Mouse (Mus musculus) kidney, embryonic 16.5 days (tissue): ENCODE data around the gene Gm2696. TPM values are rescaled to one million over a fixed set of nuclear protein-coding genes. Genes with fewer than 3 reads are reported as not detected.

ENCODE experiments used
- ATAC-seq: fragments of 200-750 bp; cut with Nextera tagmentation; 2 replicates; pipeline ENCODE4 v1.8.0; 2017; ENCODE audit warnings: moderate TSS enrichment; ENCODE audit not compliant: low FRiP score, low TSS enrichment
- H3K27ac ChIP-seq: fragments of 300-500 bp; sonication (generic); 2 replicates; pipeline ENCODE4 v1.5.1; 2014; ENCODE audit warnings: low read length
- H3K27me3 ChIP-seq: fragments of 300-500 bp; sonication (generic); 2 replicates; pipeline ENCODE4 v1.6.1; 2014; ENCODE audit warnings: low read length, control low read depth, mixed read lengths; ENCODE audit not compliant: insufficient read depth
- H3K36me3 ChIP-seq: fragments of 300-500 bp; sonication (generic); 2 replicates; pipeline ENCODE4 v1.6.1; 2014; ENCODE audit warnings: low read length, control low read depth, mixed read lengths; ENCODE audit not compliant: insufficient read depth
- H3K4me1 ChIP-seq: fragments of 300-500 bp; sonication (generic); 2 replicates; pipeline ENCODE4 v1.6.1; 2014; ENCODE audit warnings: low read length, control low read depth, mixed read lengths; ENCODE audit not compliant: insufficient read depth
- H3K4me2 ChIP-seq: fragments of 300-500 bp; sonication (generic); replicated peaks from 2 replicates; pipeline ENCODE4 v1.6.1; 2014; ENCODE audit warnings: low read depth, low read length
- H3K4me3 ChIP-seq: fragments of 300-500 bp; sonication (generic); 2 replicates; pipeline ENCODE4 v1.5.1; 2014; ENCODE audit warnings: mild to moderate bottlenecking, low read length
- H3K9ac ChIP-seq: fragments of 300-500 bp; sonication (generic); replicated peaks from 2 replicates; pipeline ENCODE4 v1.6.1; 2014; ENCODE audit warnings: low read length
- H3K9me3 ChIP-seq: fragments of 300-500 bp; sonication (generic); 2 replicates; pipeline ENCODE4 v1.6.1; 2016; ENCODE audit warnings: low read length, control low read depth
- WGBS: fragments of 180-500 bp; shearing (Covaris S2); extraction: QIAGEN DNeasy Blood & Tissue Kit; methylation state at CpG from one replicate; pipeline ENCODE4 v1.1.7; 2014; 5-methylcytosine and 5-hydroxymethylcytosine counted together
- polyA plus RNA-seq: library from polyadenylated mRNA; unstranded; fragments of >200 nt; fragmentation: Nextera tagmentation; extraction: Ambion mirVana; gene quantifications from 2 replicates; pipeline ENCODE4 v1.2.1, GENCODE M21; 2015

Gm2696 gene
- polyA plus RNA-seq, 1 experiment from 2014 or later, result not detected

DNA sequence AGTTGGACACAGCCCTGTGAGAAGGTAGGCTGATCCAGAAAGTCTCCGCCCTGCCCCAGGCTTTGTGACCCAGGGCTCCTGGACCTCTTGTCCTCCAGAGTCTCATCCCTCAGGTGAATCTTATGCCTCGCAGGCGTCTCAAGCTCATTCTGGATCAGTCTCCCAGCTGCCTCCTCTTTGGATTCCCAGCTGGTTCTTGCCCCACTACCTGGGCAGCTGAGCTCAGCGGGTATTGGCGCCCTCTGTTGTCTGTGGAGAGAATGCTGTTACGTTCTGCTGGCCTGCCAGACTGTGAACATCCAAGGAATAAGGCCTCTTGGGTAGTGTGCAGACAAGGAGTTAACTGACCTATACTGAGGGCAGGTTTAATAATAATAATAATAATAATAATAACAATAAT lies 64.5 kb downstream of the Gm2696 start:
- 70% methylated on average over 6 of the region's 6 CpGs for WGBS

DNA sequence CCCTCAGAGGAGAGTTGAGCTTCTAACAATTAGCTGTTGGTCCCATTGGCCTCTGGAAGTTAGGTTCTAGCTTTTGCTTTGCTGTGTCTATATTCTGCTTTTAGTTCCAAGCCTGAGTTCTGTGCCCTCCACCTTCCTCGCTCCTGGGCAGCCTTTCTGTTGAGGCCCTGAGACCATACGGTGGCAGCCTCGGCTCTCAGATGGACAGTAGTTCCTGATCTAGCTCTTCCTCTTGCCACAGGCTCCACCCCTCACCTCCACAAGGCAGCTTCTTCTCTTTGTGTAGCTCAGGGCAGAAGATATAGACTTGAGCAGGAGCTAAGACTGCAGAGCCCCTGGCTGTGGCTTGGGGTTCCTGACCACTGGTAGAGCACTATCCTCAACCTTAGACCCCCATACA lies 65.8 kb downstream of the Gm2696 start:
- 68% methylated on average over 3 of the region's 3 CpGs for WGBS
- H3K9me3 ChIP-seq, result no peaks in the 10 kb centered on the region

More for the DNA sequence above, 64.5 kb downstream of the Gm2696 start:
- ATAC-seq, result no peak
- H3K27me3 ChIP-seq, result no peaks in the 10 kb centered on the region
- H3K36me3 ChIP-seq, result no peaks in the 10 kb centered on the region
- H3K4me3 ChIP-seq, result no peak overlapping the region
- no peak overlapping the region for H3K27ac ChIP-seq
- H3K9me3 ChIP-seq, result no peaks in the 10 kb centered on the region
- H3K4me1 ChIP-seq, result no peaks in the 10 kb centered on the region
- no peak overlapping the region for H3K4me2 ChIP-seq
- H3K9ac ChIP-seq, result no peak overlapping the region

DNA sequence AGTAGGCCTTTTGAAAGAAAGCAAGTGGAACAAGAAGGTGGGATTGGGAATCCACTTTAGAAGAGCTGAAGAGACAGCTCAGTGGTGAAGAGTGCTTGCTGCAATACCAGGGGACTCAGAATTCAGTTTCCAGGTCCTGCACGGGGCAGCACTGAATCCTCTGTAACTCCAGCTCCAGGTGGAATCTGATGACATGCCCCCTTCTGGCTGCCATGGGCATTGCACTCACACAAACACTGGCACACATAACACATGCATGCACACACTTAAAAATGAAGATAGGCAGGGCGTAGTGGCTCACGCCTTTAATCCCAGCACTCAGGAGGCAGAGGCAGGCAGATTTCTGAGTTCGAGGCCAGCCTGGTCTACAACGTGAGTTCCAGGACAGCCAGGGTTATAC lies 68.1 kb downstream of the Gm2696 start:
- Histone ChIP-seq H3K27me3 (no peaks in the 10 kb centered on the region), H3K4me1 (no peaks in the 10 kb centered on the region), H3K36me3 (no peaks in the 10 kb centered on the region), H3K4me2 (no peak overlapping the region), H3K9ac (no peak overlapping the region), H3K27ac (no peak overlapping the region), H3K9me3 (no peaks in the 10 kb centered on the region), H3K4me3 (no peak overlapping the region)
- WGBS, result 84% methylated on average over 5 of the region's 5 CpGs
- ATAC-seq, result no peak

More for the DNA sequence above, 65.8 kb downstream of the Gm2696 start:
- H3K9ac ChIP-seq, result no peak overlapping the region
- no peak overlapping the region for H3K4me3 ChIP-seq
- ATAC-seq, result no peak
- H3K36me3 ChIP-seq, result no peaks in the 10 kb centered on the region
- no peak overlapping the region for H3K27ac ChIP-seq
- no peaks in the 10 kb centered on the region for H3K4me1 ChIP-seq
- H3K27me3 ChIP-seq, result no peaks in the 10 kb centered on the region
- H3K4me2 ChIP-seq, result no peak overlapping the region

Other genes starting within 250 kb of the Gm2696 start
- gene Pttg1ip, start 233.0 kb upstream of the Gm2696 start, polyA plus RNA-seq, result 194 and 206 TPM in 2 replicates
- 365 and 369 TPM in 2 replicates for gene Sumo3, start 208.6 kb upstream of the Gm2696 start, polyA plus RNA-seq
- 2.2 TPM in 1 of 2 replicates, not detected in the other for gene Gm49325, start 208.5 kb upstream of the Gm2696 start, polyA plus RNA-seq
- gene Ube2g2, start 192.4 kb upstream of the Gm2696 start, polyA plus RNA-seq, result 78.8 and 90.2 TPM in 2 replicates
- 0.26 and 0.71 TPM in 2 replicates for gene Tspear, start 128.1 kb upstream of the Gm2696 start, polyA plus RNA-seq
- not detected in 2 replicates for gene Gm19402, start 123.9 kb upstream of the Gm2696 start, polyA plus RNA-seq
- not detected in 2 replicates for gene Gm9508, start 117.4 kb upstream of the Gm2696 start, polyA plus RNA-seq
- not detected in 2 replicates for gene Gm10272, start 108.1 kb upstream of the Gm2696 start, polyA plus RNA-seq
- not detected in 2 replicates for gene Gm10024, start 103.2 kb upstream of the Gm2696 start, polyA plus RNA-seq
- gene Gm10142, start 98.9 kb upstream of the Gm2696 start, polyA plus RNA-seq, result not detected in 2 replicates
- not detected in 2 replicates for gene Krtap12-1, start 94.1 kb upstream of the Gm2696 start, polyA plus RNA-seq
- not detected in 2 replicates for gene Gm10100, start 88.2 kb upstream of the Gm2696 start, polyA plus RNA-seq
- gene Gm18596, start 72.0 kb upstream of the Gm2696 start, polyA plus RNA-seq, result not detected in 2 replicates
- not detected in 2 replicates for gene Gm9736, start 63.3 kb upstream of the Gm2696 start, polyA plus RNA-seq
- gene Gm3233, start 55.0 kb upstream of the Gm2696 start, polyA plus RNA-seq, result not detected in 2 replicates
- not detected in 2 replicates for gene Gm3238, start 43.4 kb upstream of the Gm2696 start, polyA plus RNA-seq
- not detected in 2 replicates for gene Gm7138, start 37.7 kb upstream of the Gm2696 start, polyA plus RNA-seq
- gene Gm3250, start 32.1 kb upstream of the Gm2696 start, polyA plus RNA-seq, result not detected in 2 replicates
- not detected in 2 replicates for gene Gm7137, start 26.5 kb upstream of the Gm2696 start, polyA plus RNA-seq
- not detected in 2 replicates for gene Gm9639, start 19.6 kb upstream of the Gm2696 start, polyA plus RNA-seq
- not detected in 2 replicates for gene Gm19668, start 15.5 kb upstream of the Gm2696 start, polyA plus RNA-seq
- not detected in 2 replicates for gene Gm9507, start 2.8 kb upstream of the Gm2696 start, polyA plus RNA-seq
- gene Krtap10-4, start 12.4 kb downstream of the Gm2696 start, polyA plus RNA-seq, result not detected in 2 replicates
- not detected in 2 replicates for gene Krtap10-10, start 21.3 kb downstream of the Gm2696 start, polyA plus RNA-seq
- gene Gm36176, start 32.1 kb downstream of the Gm2696 start, polyA plus RNA-seq, result not detected in 2 replicates
- gene Gm10318, start 38.2 kb downstream of the Gm2696 start, polyA plus RNA-seq, result not detected in 2 replicates
- gene Gm3285, start 47.3 kb downstream of the Gm2696 start, polyA plus RNA-seq, result not detected in 2 replicates
- gene Lrrc3, start 87.9 kb downstream of the Gm2696 start, polyA plus RNA-seq, result 4.6 and 4.9 TPM in 2 replicates
- 0.59 and 0.95 TPM in 2 replicates for gene Trpm2, start 155.9 kb downstream of the Gm2696 start, polyA plus RNA-seq
- gene 1810043G02Rik, start 163.8 kb downstream of the Gm2696 start, polyA plus RNA-seq, result 33.9 and 34.2 TPM in 2 replicates
- gene Pfkl, start 195.4 kb downstream of the Gm2696 start, polyA plus RNA-seq, result 190 and 194 TPM in 2 replicates
- 0.49 and 1.2 TPM in 2 replicates for gene Dnmt3l, start 227.3 kb downstream of the Gm2696 start, polyA plus RNA-seq
- gene Aire, start 228.9 kb downstream of the Gm2696 start, polyA plus RNA-seq, result 1.7 and 2.1 TPM in 2 replicates